Mouse (Mus musculus) kidney, adult 2 months (tissue): ENCODE results near the gene Gps1. TPM values are rescaled to one million over a fixed set of nuclear protein-coding genes. Genes with fewer than 3 reads are reported as not detected.
"Not testable (repeated sequence)": the region's sequence is repeated elsewhere in the genome, so short reads cannot be mapped to it uniquely, and the experiment has no call there.

Source experiments
- DNase-seq: peaks from one replicate; pipeline ENCODE4 v3.0.0; 2021
- H3K27ac ChIP-seq: fragments of 200-500 bp; 2 replicates; pipeline ENCODE4 v1.5.1; 2012; ENCODE audit warnings: low read depth, low read length, control low read depth, inconsistent platforms; ENCODE audit not compliant: insufficient read depth
- H3K27me3 ChIP-seq: fragments of 200-500 bp; replicated peaks from 2 replicates; pipeline ENCODE4 v1.6.1; 2012; ENCODE audit warnings: mild to moderate bottlenecking, moderate library complexity, low read length, inconsistent platforms; ENCODE audit not compliant: control insufficient read depth, insufficient read depth
- H3K36me3 ChIP-seq: fragments of 200-500 bp; 2 replicates; pipeline ENCODE4 v1.6.1; 2012; ENCODE audit warnings: mild to moderate bottlenecking, moderate library complexity, low read length, inconsistent platforms; ENCODE audit not compliant: control insufficient read depth, insufficient read depth
- H3K4me1 ChIP-seq: fragments of 200-500 bp; 2 replicates; pipeline ENCODE4 v1.6.1; 2011; ENCODE audit warnings: low read length; ENCODE audit not compliant: control insufficient read depth, insufficient read depth
- H3K4me3 ChIP-seq: fragments of 200-500 bp; 2 replicates; pipeline ENCODE4 v1.5.1; 2011; ENCODE audit warnings: mild to moderate bottlenecking, low read depth, low read length, control low read depth; ENCODE audit not compliant: insufficient read depth
- CTCF ChIP-seq: fragments of 200-500 bp; conservative IDR thresholded peaks from 2 replicates; pipeline ENCODE4 v1.5.1; 2011; ENCODE audit warnings: low read depth, mild to moderate bottlenecking, control low read depth, low read length, moderate library complexity, mixed read lengths; ENCODE audit not compliant: insufficient read depth, insufficient read length
- POLR2A ChIP-seq: fragments of 200-500 bp; IDR thresholded peaks from one replicate; pipeline ENCODE4 v1.6.1; 2011; ENCODE audit warnings: low read depth, low read length, control low read depth
- WGBS: fragments of 180-500 bp; shearing (Covaris S2); methylation state at CpG from one replicate; pipeline ENCODE4 v1.1.7; 2018; 5-methylcytosine and 5-hydroxymethylcytosine counted together
- polyA plus RNA-seq: library from polyadenylated mRNA; depleted of rRNA; stranded (reverse); fragments of >200 nt; gene quantifications from 2 replicates; pipeline ENCODE4 v1.2.3, GENCODE M21; 2012

Gene Gps1
- polyA plus RNA-seq, 1 experiment = 173 TPM

- Histone ChIP-seq H3K27ac (no peak overlapping the region), H3K36me3 (no peaks in the 10 kb centered on the region), H3K4me1 (no peaks in the 10 kb centered on the region), H3K27me3 (no peaks in the 10 kb centered on the region), H3K4me3 (no peak overlapping the region)
- 91% methylated on average over 7 of the region's 7 CpGs for WGBS
- DNase-seq = no peak
- TF ChIP-seq CTCF (no peak), POLR2A (no peak)
Measured at GRCm38 (mm10) chr11:120773463-120774190, 10.4 kb upstream of the Gps1 start.

- 20% methylated on average over 15 of the region's 15 CpGs for WGBS
- DNase-seq = peak; percentile 95
- TF ChIP-seq POLR2A = no peak
- peak; percentile 100; the same call in 1 of the 2 replicates for TF ChIP-seq CTCF
- Histone ChIP-seq H3K36me3 (no peaks in the 10 kb centered on the region), H3K4me3 (no peak overlapping the region), H3K4me1 (no peaks in the 10 kb centered on the region; the same call in 1 of the 2 replicates), H3K27ac (no peak overlapping the region), H3K27me3 (no peaks in the 10 kb centered on the region)
Measured at GRCm38 (mm10) chr11:120775774-120776469, 8.2 kb upstream of the Gps1 start.

GRCm38 (mm10) chr11:120777123-120777522 lies 6.9 kb upstream of the Gps1 start:
- no peak for DNase-seq
- H3K4me1 ChIP-seq = no peaks in the 10 kb centered on the region; the same call in 1 of the 2 replicates
- no peak overlapping the region for H3K27ac ChIP-seq
- TF ChIP-seq CTCF (no peak), POLR2A (no peak)
- WGBS = 35% methylated on average over 6 of the region's 6 CpGs
- H3K27me3 ChIP-seq = no peaks in the 10 kb centered on the region
- H3K36me3 ChIP-seq = no peaks in the 10 kb centered on the region
- no peak overlapping the region for H3K4me3 ChIP-seq

GRCm38 (mm10) chr11:120779876-120780275 lies 4.2 kb upstream of the Gps1 start:
- no peaks in the 10 kb centered on the region for H3K36me3 ChIP-seq
- WGBS = 94% methylated on average over 1 of the region's 1 CpGs
- TF ChIP-seq CTCF = no peak
- TF ChIP-seq POLR2A = no peak

GRCm38 (mm10) chr11:120781361-120781760 lies 2.7 kb upstream of the Gps1 start:
- peak; percentile 51 for DNase-seq
- not testable (repeated sequence) for H3K27me3 ChIP-seq, H3K4me3 ChIP-seq, H3K36me3 ChIP-seq, H3K4me1 ChIP-seq, H3K27ac ChIP-seq
- WGBS = 72% methylated on average over 6 of the region's 6 CpGs

More at GRCm38 (mm10) chr11:120779876-120780275, 4.2 kb upstream of the Gps1 start:
- Histone ChIP-seq H3K4me1 (peaks cover 3% of the 10 kb centered on the region), H3K27ac (no peak overlapping the region), H3K27me3 (no peaks in the 10 kb centered on the region), H3K4me3 (no peak overlapping the region)
- no peak for DNase-seq

- no peak for DNase-seq
- H3K27me3 ChIP-seq = no peaks in the 10 kb centered on the region
- TF ChIP-seq POLR2A = no peak
- TF ChIP-seq CTCF = no peak
- WGBS = under 1% methylated on average over 42 of the region's 42 CpGs
- no peaks in the 10 kb centered on the region for H3K36me3 ChIP-seq
- H3K4me3 ChIP-seq = peak overlapping the region; percentile 98
- peaks cover 15% of the 10 kb centered on the region for H3K4me1 ChIP-seq
- H3K27ac ChIP-seq = peak overlapping the region; percentile 70
Measured at GRCm38 (mm10) chr11:120783426-120784063, 527 bp upstream of the Gps1 start.

GRCm38 (mm10) chr11:120785145-120785544 lies 1.1 kb downstream of the Gps1 start:
- no peak overlapping the region for H3K27ac ChIP-seq
- H3K4me1 ChIP-seq = peaks cover 15% of the 10 kb centered on the region
- H3K4me3 ChIP-seq = peak overlapping the region; percentile 98
- TF ChIP-seq POLR2A (no peak), CTCF (no peak)
- 32% methylated on average over 9 of the region's 9 CpGs for WGBS
- H3K36me3 ChIP-seq = 0 out of 2 replicates have a peak, but pooled peaks cover 2% of the 10 kb centered on the region
- DNase-seq = no peak
- no peaks in the 10 kb centered on the region for H3K27me3 ChIP-seq

GRCm38 (mm10) chr11:120788460-120788859 lies 4.4 kb downstream of the Gps1 start:
- peak; percentile 68 for DNase-seq
- H3K4me1 ChIP-seq = peaks cover 20% of the 10 kb centered on the region
- WGBS = 43% methylated on average over 9 of the region's 10 CpGs

More at GRCm38 (mm10) chr11:120788460-120788859, 4.4 kb downstream of the Gps1 start:
- not testable (repeated sequence) for H3K36me3 ChIP-seq, H3K27ac ChIP-seq, H3K4me3 ChIP-seq, H3K27me3 ChIP-seq
